Mouse (Mus musculus): ENCODE data around the gene Glb1. TPM values are rescaled to one million over a fixed set of nuclear protein-coding genes. Genes with fewer than 3 reads are reported as not detected.

The Glb1 gene
- polyA plus RNA-seq, 2 experiments: 10.2 to 13.1 TPM

GRCm38 (mm10) chr9:114484771-114485170, 83.9 kb downstream of the Glb1 start:
- Histone ChIP-seq H3K4me1 (replicated peaks; ENCODE audit: control insufficient read depth in 2 of 2, insufficient read depth in 2 of 2, low read length in 1 of 2) (0 out of 4 replicates have a peak, but pooled peaks cover 0 to under 1% of the 10 kb centered on the region in 2 experiments), H3K9me3 (ENCODE audit: control insufficient read depth, low read length) (no peaks in the 10 kb centered on the region), H3K36me3 (replicated peaks; ENCODE audit: control insufficient read depth, insufficient read depth, low read depth) (no peaks in the 10 kb centered on the region), H3K27me3 (ENCODE audit: control insufficient read depth, insufficient read depth, low read length) (no peaks in the 10 kb centered on the region), H3K4me2 (ENCODE audit: low read depth) (no peak overlapping the region), H3K27ac (no peak overlapping the region), H3K9ac (replicated peaks) (no peak overlapping the region), H3K4me3 (ENCODE audit: insufficient read depth in 1 of 2, low read depth in 2 of 2, low read length in 2 of 2) (no peak overlapping the region)
- TF ChIP-seq CTCF (IDR thresholded peaks at IDR 0.05; ENCODE audit: low read depth) (no peak), EP300 (IDR thresholded peaks at IDR 0.05; ENCODE audit: low read depth) (no peak)
- whole genome bisulfite sequencing (ENCODE audit: insufficient replicate concordance): 57% methylated on average over 5 of the region's 5 CpGs
- DNase-seq (ENCODE audit: low read depth in 3 of 3, low spot score in 3 of 3): no peak
- no peak for ATAC-seq (ENCODE audit: insufficient read depth)

DNA sequence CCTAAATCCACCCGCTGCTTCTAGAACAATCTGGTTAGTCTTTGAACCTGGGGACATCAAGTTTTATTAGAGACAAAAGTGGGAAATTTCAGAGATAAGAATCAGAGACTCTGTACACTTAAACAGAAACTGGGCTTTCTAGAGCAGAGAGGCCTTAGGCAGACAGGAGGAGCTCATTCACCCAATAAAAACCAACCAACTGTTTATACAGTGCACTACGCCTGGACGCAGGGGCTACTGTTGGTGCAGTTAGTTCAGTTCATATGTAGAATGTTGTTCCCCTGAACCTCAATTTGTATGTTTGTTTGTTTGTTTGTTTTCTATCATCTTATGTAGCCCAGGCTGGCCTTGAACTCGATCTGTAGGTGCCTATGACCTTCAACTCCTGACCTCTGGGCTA, 85.9 kb downstream of the Glb1 start:
- H3K4me2 ChIP-seq (ENCODE audit: low read depth): no peak overlapping the region

DNA sequence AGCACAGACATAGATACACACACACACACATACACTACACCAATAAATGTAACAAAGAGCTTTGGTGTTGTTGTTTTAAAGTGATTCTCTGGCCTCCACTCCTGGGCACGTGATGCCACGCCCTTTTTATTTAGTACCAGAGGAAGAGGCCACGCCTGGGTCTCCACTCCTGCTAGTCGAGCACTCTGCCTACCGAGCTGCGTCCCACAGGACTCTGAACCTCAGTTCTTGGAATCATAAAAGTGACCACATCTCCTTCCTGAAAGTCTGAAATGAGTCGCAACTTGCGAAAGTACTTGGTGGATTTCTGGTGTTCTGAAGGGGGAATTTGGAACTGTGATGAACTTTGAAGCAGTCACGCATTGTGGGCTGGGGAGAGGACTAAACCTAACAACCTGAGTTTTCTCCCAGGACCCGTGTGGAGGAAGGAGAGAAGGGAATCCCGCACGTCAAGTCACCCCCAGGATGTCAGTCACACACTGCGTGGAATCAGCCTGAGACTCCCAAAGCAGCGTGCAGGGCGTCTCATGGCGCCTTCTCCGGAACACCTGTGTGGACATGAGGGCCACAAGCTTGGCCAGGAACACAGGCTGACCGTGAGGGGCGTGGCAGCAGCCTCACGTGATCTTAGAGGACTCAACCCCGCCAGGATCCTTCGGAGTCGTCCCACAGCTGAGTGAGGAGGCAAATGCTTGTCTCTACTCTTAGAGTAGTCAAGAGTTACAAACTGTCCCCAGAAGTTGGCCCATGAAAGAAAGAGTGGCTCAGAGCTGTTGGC, 86.8 kb downstream of the Glb1 start:
- Histone ChIP-seq H3K9me3 (ENCODE audit: control insufficient read depth, low read length) (no peaks in the 10 kb centered on the region), H3K27me3 (ENCODE audit: control insufficient read depth, insufficient read depth, low read length) (no peaks in the 10 kb centered on the region), H3K27ac (no peak overlapping the region), H3K4me2 (ENCODE audit: low read depth) (no peak overlapping the region), H3K9ac (replicated peaks) (no peak overlapping the region), H3K4me1 (replicated peaks; ENCODE audit: control insufficient read depth in 2 of 2, insufficient read depth in 2 of 2, low read length in 1 of 2) (no peaks in the 10 kb centered on the region), H3K4me3 (ENCODE audit: insufficient read depth in 1 of 2, low read depth in 2 of 2, low read length in 2 of 2) (no peak overlapping the region), H3K36me3 (replicated peaks; ENCODE audit: control insufficient read depth, insufficient read depth, low read depth) (no peaks in the 10 kb centered on the region)
- TF ChIP-seq EP300 (IDR thresholded peaks at IDR 0.05; ENCODE audit: low read depth) (no peak), CTCF (IDR thresholded peaks at IDR 0.05; ENCODE audit: low read depth) (no peak)
- ATAC-seq (ENCODE audit: insufficient read depth): no peak
- no peak for DNase-seq (ENCODE audit: low read depth in 3 of 3, low spot score in 3 of 3)
- WGBS (ENCODE audit: insufficient replicate concordance): 56% methylated on average over 23 of the region's 23 CpGs

More for the DNA sequence above, 85.9 kb downstream of the Glb1 start:
- no peak for TF ChIP-seq EP300 (IDR thresholded peaks at IDR 0.05; ENCODE audit: low read depth)
- no peak for TF ChIP-seq CTCF (IDR thresholded peaks at IDR 0.05; ENCODE audit: low read depth)
- Histone ChIP-seq H3K4me1 (replicated peaks; ENCODE audit: control insufficient read depth in 2 of 2, insufficient read depth in 2 of 2, low read length in 1 of 2) (no peaks in the 10 kb centered on the region), H3K36me3 (replicated peaks; ENCODE audit: control insufficient read depth, insufficient read depth, low read depth) (no peaks in the 10 kb centered on the region), H3K4me3 (ENCODE audit: insufficient read depth in 1 of 2, low read depth in 2 of 2, low read length in 2 of 2) (no peak overlapping the region), H3K27me3 (ENCODE audit: control insufficient read depth, insufficient read depth, low read length) (no peaks in the 10 kb centered on the region), H3K9ac (replicated peaks) (no peak overlapping the region), H3K9me3 (ENCODE audit: control insufficient read depth, low read length) (no peaks in the 10 kb centered on the region), H3K27ac (no peak overlapping the region)
- no peak for ATAC-seq (ENCODE audit: insufficient read depth)
- WGBS (ENCODE audit: insufficient replicate concordance): 68% methylated on average over 4 of the region's 4 CpGs
- DNase-seq (ENCODE audit: low read depth in 3 of 3, low spot score in 3 of 3): no peak

DNA sequence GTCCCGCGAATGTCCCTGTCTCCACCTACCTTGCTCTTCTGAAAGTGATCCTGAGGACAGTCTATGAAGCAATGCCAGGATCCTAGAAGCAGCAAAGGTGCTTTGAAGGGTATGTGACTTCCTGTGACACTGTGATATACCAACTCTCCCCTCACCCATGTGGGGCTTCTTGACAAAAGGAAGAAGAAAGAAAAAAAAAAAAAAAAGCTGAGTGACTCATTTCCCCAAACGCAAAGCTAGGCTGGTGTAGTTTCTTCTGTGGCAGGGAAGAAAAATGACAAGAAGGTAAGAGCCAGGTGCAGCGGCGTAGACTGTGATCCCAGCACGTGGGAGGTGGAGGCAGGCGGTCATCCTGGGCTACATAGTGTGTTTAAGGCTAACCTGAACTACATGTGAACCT, 95.6 kb downstream of the Glb1 start:
- 58% methylated on average over 7 of the region's 7 CpGs for WGBS (ENCODE audit: insufficient replicate concordance)
- Histone ChIP-seq H3K27me3 (ENCODE audit: control insufficient read depth, insufficient read depth, low read length) (no peaks in the 10 kb centered on the region), H3K4me1 (replicated peaks; ENCODE audit: control insufficient read depth in 2 of 2, insufficient read depth in 2 of 2, low read length in 1 of 2) (peaks cover 0 to 2% of the 10 kb centered on the region in 2 experiments; a peak in 2 of 4 replicates), H3K27ac (no peak overlapping the region), H3K9me3 (ENCODE audit: control insufficient read depth, low read length) (no peaks in the 10 kb centered on the region), H3K9ac (replicated peaks) (no peak overlapping the region), H3K4me3 (ENCODE audit: insufficient read depth in 1 of 2, low read depth in 2 of 2, low read length in 2 of 2) (no peak overlapping the region), H3K4me2 (ENCODE audit: low read depth) (no peak overlapping the region), H3K36me3 (replicated peaks; ENCODE audit: control insufficient read depth, insufficient read depth, low read depth) (no peaks in the 10 kb centered on the region)
- no peak for ATAC-seq (ENCODE audit: insufficient read depth)
- no peak for DNase-seq (ENCODE audit: low read depth in 3 of 3, low spot score in 3 of 3)
- TF ChIP-seq EP300 (IDR thresholded peaks at IDR 0.05; ENCODE audit: low read depth) (no peak), CTCF (IDR thresholded peaks at IDR 0.05; ENCODE audit: low read depth) (no peak)

- H3K9me3 ChIP-seq (ENCODE audit: control insufficient read depth, low read length): no peaks in the 10 kb centered on the region
- no peak overlapping the region for H3K9ac ChIP-seq (replicated peaks)
- no peak overlapping the region for H3K27ac ChIP-seq
- no peak overlapping the region for H3K4me3 ChIP-seq (ENCODE audit: insufficient read depth in 1 of 2, low read depth in 2 of 2, low read length in 2 of 2)
- 6% methylated on average over 11 of the region's 11 CpGs for WGBS (ENCODE audit: insufficient replicate concordance)
- DNase-seq (ENCODE audit: low read depth in 3 of 3, low spot score in 3 of 3) (peak; percentile 45 to 67 (median 59)), ATAC-seq (ENCODE audit: insufficient read depth) (no peak)
- no peak overlapping the region for H3K4me2 ChIP-seq (ENCODE audit: low read depth)
- H3K27me3 ChIP-seq (ENCODE audit: control insufficient read depth, insufficient read depth, low read length): no peaks in the 10 kb centered on the region
- H3K4me1 ChIP-seq (replicated peaks; ENCODE audit: control insufficient read depth in 2 of 2, insufficient read depth in 2 of 2, low read length in 1 of 2): peaks cover 0 to 10% of the 10 kb centered on the region in 2 experiments; a peak in 2 of 4 replicates
- TF ChIP-seq CTCF (IDR thresholded peaks at IDR 0.05; ENCODE audit: low read depth) (peak; percentile 94), EP300 (IDR thresholded peaks at IDR 0.05; ENCODE audit: low read depth) (no peak)
- H3K36me3 ChIP-seq (replicated peaks; ENCODE audit: control insufficient read depth, insufficient read depth, low read depth): no peaks in the 10 kb centered on the region
Measured at GRCm38 (mm10) chr9:114498218-114498617, 97.3 kb downstream of the Glb1 start.
